Mouse (Mus musculus): Measurements from ENCODE around the gene Pnliprp2. TPM values are rescaled to one million over a fixed set of nuclear protein-coding genes. Genes with fewer than 3 reads are reported as not detected.

Gene Pnliprp2
- polyA plus RNA-seq, 1 experiment = not detected

GRCm38 (mm10) chr19:58806364-58806763, 46.8 kb downstream of the Pnliprp2 start:
- 5% methylated on average over 3 of the region's 3 CpGs for WGBS
- H3K27ac ChIP-seq (ENCODE audit: control insufficient read depth, insufficient read depth, low read depth, low read length, poor library complexity) = no peak overlapping the region
- TF ChIP-seq POLR2A (IDR thresholded peaks at IDR 0.05; ENCODE audit: borderline replicate concordance, control insufficient read depth, low read depth, low read length) = no peak
- peak; percentile 79 for TF ChIP-seq CTCF (IDR thresholded peaks at IDR 0.05; ENCODE audit: control insufficient read depth, insufficient read depth, low read length)
- H3K4me1 ChIP-seq (ENCODE audit: control insufficient read depth, insufficient read depth, low read length) = no peaks in the 10 kb centered on the region
- no peak overlapping the region for H3K4me3 ChIP-seq (replicated peaks; ENCODE audit: control insufficient read depth, low read depth, low read length)

GRCm38 (mm10) chr19:58808864-58809263, 49.3 kb downstream of the Pnliprp2 start:
- TF ChIP-seq POLR2A (IDR thresholded peaks at IDR 0.05; ENCODE audit: borderline replicate concordance, control insufficient read depth, low read depth, low read length) = no peak
- no peak for TF ChIP-seq CTCF (IDR thresholded peaks at IDR 0.05; ENCODE audit: control insufficient read depth, insufficient read depth, low read length)
- H3K4me3 ChIP-seq (replicated peaks; ENCODE audit: control insufficient read depth, low read depth, low read length) = no peak overlapping the region
- WGBS = 76% methylated on average over 6 of the region's 6 CpGs
- H3K27ac ChIP-seq (ENCODE audit: control insufficient read depth, insufficient read depth, low read depth, low read length, poor library complexity) = no peak overlapping the region
- no peaks in the 10 kb centered on the region for H3K4me1 ChIP-seq (ENCODE audit: control insufficient read depth, insufficient read depth, low read length)

GRCm38 (mm10) chr19:58810536-58810935, 51.0 kb downstream of the Pnliprp2 start:
- TF ChIP-seq POLR2A (IDR thresholded peaks at IDR 0.05; ENCODE audit: borderline replicate concordance, control insufficient read depth, low read depth, low read length) = no peak
- no peak for TF ChIP-seq CTCF (IDR thresholded peaks at IDR 0.05; ENCODE audit: control insufficient read depth, insufficient read depth, low read length)
- Histone ChIP-seq H3K4me1 (ENCODE audit: control insufficient read depth, insufficient read depth, low read length) (peaks cover under 1% of the 10 kb centered on the region; the same call in 1 of the 2 replicates), H3K4me3 (replicated peaks; ENCODE audit: control insufficient read depth, low read depth, low read length) (no peak overlapping the region), H3K27ac (ENCODE audit: control insufficient read depth, insufficient read depth, low read depth, low read length, poor library complexity) (no peak overlapping the region)
- 68% methylated on average over 5 of the region's 5 CpGs for WGBS

- TF ChIP-seq POLR2A (IDR thresholded peaks at IDR 0.05; ENCODE audit: borderline replicate concordance, control insufficient read depth, low read depth, low read length) (no peak), CTCF (IDR thresholded peaks at IDR 0.05; ENCODE audit: control insufficient read depth, insufficient read depth, low read length) (no peak)
These were observed 55.8 kb downstream of the Pnliprp2 start for GRCm38 (mm10) chr19:58815179-58815922.

GRCm38 (mm10) chr19:58816453-58817041, 57.0 kb downstream of the Pnliprp2 start:
- WGBS = 78% methylated on average over 17 of the region's 17 CpGs
- Histone ChIP-seq H3K4me3 (replicated peaks; ENCODE audit: control insufficient read depth, low read depth, low read length) (no peak overlapping the region), H3K4me1 (ENCODE audit: control insufficient read depth, insufficient read depth, low read length) (peaks cover 1% of the 10 kb centered on the region), H3K27ac (ENCODE audit: control insufficient read depth, insufficient read depth, low read depth, low read length, poor library complexity) (no peak overlapping the region)
- TF ChIP-seq CTCF (IDR thresholded peaks at IDR 0.05; ENCODE audit: control insufficient read depth, insufficient read depth, low read length) (no peak), POLR2A (IDR thresholded peaks at IDR 0.05; ENCODE audit: borderline replicate concordance, control insufficient read depth, low read depth, low read length) (no peak)

More at GRCm38 (mm10) chr19:58815179-58815922, 55.8 kb downstream of the Pnliprp2 start:
- H3K27ac ChIP-seq (ENCODE audit: control insufficient read depth, insufficient read depth, low read depth, low read length, poor library complexity) = no peak overlapping the region
- peaks cover 1% of the 10 kb centered on the region for H3K4me1 ChIP-seq (ENCODE audit: control insufficient read depth, insufficient read depth, low read length)
- no peak overlapping the region for H3K4me3 ChIP-seq (replicated peaks; ENCODE audit: control insufficient read depth, low read depth, low read length)
- WGBS = 83% methylated on average over 13 of the region's 13 CpGs

GRCm38 (mm10) chr19:58817398-58817797, 57.9 kb downstream of the Pnliprp2 start:
- TF ChIP-seq POLR2A (IDR thresholded peaks at IDR 0.05; ENCODE audit: borderline replicate concordance, control insufficient read depth, low read depth, low read length) (no peak), CTCF (IDR thresholded peaks at IDR 0.05; ENCODE audit: control insufficient read depth, insufficient read depth, low read length) (no peak)
- Histone ChIP-seq H3K27ac (ENCODE audit: control insufficient read depth, insufficient read depth, low read depth, low read length, poor library complexity) (no peak overlapping the region), H3K4me1 (ENCODE audit: control insufficient read depth, insufficient read depth, low read length) (peaks cover 1% of the 10 kb centered on the region), H3K4me3 (replicated peaks; ENCODE audit: control insufficient read depth, low read depth, low read length) (no peak overlapping the region)
- WGBS = 72% methylated on average over 11 of the region's 11 CpGs

GRCm38 (mm10) chr19:58818571-58819415, 59.3 kb downstream of the Pnliprp2 start:
- no peak for TF ChIP-seq POLR2A (IDR thresholded peaks at IDR 0.05; ENCODE audit: borderline replicate concordance, control insufficient read depth, low read depth, low read length)
- TF ChIP-seq CTCF (IDR thresholded peaks at IDR 0.05; ENCODE audit: control insufficient read depth, insufficient read depth, low read length) = no peak
- H3K27ac ChIP-seq (ENCODE audit: control insufficient read depth, insufficient read depth, low read depth, low read length, poor library complexity) = no peak overlapping the region
- 12% methylated on average over 14 of the region's 14 CpGs for WGBS
- peaks cover 1% of the 10 kb centered on the region for H3K4me1 ChIP-seq (ENCODE audit: control insufficient read depth, insufficient read depth, low read length)
- H3K4me3 ChIP-seq (replicated peaks; ENCODE audit: control insufficient read depth, low read depth, low read length) = no peak overlapping the region

Measured in bone marrow, adult 2 months (tissue).